Mouse (Mus musculus) spleen, embryonic (tissue): ENCODE measurements around the gene Fam222a.

Source experiments
- CTCF ChIA-PET: fragments of 350-600 bp; sonication (Branson Sonifier 250); formaldehyde crosslinking; loops from one replicate; lab custom pipeline; 2022; lab: Charles Lee

The Fam222a gene

DNA sequence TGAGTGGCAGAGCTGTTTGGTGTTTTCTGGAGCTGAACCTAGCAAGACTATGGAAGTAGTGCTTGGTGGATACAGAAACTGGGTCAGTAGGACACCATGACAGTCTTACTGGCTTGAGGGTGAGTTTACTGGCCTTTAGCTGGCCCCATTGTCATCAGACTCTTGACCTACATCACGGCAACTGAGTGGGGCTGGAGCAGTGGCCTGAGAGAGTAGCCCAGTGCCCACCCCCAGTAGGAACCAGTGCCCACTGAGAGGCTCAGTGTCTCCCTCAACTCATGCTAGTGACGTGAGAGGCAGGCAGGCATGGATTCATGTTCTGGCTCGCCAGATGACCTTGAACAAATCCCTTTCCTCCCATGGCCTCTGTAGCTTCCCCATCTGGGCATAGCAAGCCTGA is 15.2 kb downstream of the Fam222a start:
- CTCF ChIA-PET = no interaction called here

DNA sequence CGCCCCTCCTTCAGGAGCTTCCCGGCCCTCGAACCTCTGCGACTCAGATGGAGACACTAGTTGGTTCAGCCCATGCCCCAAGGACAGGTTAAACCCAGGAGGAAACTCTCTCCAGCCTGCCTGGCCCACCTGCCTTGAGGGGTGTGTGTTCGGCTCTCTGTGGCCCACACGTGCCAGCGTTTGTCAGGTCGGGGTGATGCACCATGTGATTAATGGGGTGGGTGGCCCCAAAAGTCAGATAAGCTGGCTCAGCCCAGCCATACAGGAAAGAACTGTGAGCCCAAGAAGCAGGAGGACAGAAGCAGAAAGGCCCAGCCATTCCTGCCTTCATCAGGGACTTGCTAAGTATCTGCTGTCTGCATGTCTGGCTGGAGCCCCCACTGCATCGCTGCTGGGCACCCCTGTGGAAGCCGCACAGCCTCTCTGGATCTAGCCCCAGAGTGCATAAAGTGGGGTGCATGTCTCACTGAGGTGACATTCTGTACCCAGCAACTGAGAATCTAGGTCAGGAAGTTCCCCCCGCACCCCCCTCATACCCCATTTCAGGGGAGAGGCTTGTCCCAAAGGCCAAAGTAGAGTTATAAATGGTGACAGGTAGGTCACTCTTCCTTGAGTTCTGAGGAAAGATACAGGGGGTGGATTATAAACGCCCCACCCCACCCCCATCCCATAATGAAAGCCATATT is 15.8 kb downstream of the Fam222a start:
- CTCF ChIA-PET = no interaction called here

DNA sequence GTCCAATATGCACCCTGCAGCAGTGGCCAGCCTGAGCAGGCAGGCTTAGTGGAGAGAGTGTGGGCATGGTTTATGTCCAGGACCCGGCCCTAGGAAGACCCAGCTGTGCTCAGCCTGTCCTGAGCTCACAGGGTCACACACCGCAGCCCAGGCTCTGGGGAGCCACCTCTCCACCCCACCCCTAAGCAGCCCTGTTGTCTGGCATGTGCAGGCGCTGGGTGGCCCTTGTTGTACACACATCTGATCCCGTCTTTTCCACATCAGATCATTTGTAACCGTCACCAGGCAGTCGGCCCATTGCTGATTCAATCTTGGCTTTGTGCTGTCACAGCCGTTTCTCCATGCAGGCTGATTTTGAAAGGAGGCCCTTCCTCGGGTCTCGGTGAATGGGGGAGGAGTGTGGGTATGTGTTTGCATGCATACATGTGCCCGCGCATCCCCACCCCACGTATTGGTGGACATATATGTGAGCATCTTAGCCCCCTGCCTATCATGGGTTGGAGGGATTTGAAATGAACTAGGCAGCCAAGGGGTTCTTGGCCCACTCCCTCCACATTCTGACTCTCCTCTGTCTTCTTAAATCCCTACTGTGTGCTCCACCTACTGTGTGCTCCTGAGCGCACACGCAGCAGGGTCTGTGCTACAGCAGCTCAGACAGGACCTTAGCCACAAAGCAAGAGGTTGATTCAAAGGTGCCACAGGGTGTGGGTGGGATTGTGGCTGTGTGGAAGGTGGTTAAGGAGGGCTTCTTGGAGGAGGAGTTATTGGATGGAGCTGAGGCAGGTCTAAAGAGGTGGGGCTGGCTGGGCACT is 16.7 kb downstream of the Fam222a start:
- CTCF ChIA-PET = no interaction called here

DNA sequence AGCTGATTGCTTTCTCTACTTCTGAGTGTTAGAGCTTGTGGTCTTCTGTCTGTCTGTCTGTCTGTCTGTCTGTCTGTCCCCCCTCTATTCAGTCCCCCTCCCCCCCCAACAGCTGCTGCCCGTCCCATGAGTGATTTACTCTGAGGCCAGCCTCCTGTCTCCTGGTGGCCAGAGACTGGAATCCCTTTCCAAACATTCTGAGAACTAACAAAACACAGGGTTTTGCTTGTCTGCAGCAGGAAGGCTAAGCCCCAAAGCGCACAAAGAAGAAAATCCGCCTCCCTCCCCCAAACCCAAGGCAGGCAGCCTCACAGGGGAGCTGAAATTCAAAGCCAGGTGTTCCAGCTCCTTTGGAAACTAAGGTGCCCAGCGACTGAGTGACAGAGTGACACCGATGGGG is 17.9 kb downstream of the Fam222a start:
- CTCF ChIA-PET = interaction anchor here (0.7 kb wide), 1 partner anchor 1319 kb away, joined by 16 read pairs; no protein-coding TSS in a partner anchor

DNA sequence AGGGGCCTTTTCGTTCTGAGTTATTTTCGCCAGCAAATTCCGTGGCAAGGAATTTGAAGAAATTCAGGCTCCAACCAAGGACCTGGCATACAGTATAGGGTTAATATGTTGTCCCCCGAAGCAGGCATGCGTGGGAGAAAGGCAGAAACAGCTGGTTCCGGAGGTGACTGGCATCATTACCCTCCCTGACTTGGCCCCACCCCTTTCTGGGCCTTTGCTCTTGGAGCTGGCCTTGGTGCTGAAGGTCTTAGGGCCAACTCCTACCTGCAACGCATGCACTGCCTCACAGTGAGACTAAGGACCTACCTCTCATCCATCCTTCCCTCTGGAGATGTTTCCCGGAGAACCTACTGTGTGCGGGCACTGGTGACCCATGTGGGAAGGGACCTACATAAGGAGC is 20.1 kb downstream of the Fam222a start:
- CTCF ChIA-PET = interaction anchor here (0.6 kb wide), 2 partner anchors 122 to 126 kb away, joined by 3 to 4 read pairs; no protein-coding TSS in a partner anchor

DNA sequence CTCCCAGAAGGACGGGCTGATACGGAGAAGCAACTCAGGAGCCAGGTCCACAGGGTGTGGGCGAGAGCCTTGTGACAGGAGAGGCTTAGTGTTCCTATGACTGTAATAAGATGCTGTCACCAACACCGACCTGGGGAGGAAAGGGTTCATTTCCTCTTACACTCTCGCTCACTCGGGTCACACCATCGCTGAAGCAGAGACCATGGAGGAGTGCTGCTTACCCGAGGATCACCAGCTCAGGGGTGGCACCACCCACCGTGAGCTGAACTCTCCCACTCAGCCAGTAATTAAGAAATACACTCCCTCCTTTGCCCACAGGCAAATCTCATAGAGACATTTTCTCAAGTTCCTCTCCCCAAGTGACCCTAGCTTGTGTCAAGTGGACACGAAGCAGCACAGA is 20.6 kb downstream of the Fam222a start:
- CTCF ChIA-PET = no interaction called here

DNA sequence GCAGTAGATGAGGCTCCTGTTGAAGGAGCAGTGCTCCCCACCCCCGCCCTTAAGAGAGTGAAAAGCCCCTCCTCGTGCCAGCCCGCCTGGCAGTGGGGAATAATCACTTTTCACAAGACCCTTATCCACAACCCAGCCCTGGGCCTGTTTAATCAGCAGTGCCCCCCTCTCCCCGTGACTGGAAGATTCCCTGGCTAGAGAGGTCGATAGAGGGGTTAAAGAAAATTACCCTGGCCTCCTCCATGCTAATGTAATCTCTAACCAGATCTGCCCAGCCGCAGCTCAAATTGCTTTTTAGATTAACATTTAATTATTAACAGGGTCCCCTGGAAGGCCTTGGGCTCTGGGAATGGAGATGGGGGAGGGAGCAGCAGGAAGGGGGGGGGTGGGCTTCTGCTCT is 21.2 kb downstream of the Fam222a start:
- CTCF ChIA-PET = interaction anchor here (0.7 kb wide), 1 partner anchor 9 kb away, joined by 10 read pairs; no protein-coding TSS in a partner anchor

DNA sequence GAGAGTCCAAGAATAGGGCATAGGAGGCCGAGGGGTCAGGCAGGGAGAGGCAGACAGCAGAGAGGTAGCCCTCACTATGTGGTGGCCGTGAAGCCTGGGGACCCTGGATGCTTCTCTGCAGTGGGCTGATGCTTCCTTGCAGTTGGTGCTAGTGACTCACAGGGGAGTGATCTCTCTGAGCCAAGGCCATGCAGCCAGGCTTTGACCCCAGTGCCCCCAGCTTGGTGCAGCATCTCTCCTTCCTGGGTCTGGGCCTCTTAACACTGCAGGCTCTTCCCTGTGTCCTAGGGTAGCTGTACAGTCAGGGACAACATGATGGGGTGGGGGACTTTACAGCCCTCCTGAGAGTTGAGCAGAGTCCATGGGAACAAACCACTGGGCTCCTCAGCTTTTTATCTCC is 21.6 kb downstream of the Fam222a start:
- CTCF ChIA-PET = interaction anchor here (0.7 kb wide), 1 partner anchor 8 kb away, joined by 10 read pairs; no protein-coding TSS in a partner anchor

DNA sequence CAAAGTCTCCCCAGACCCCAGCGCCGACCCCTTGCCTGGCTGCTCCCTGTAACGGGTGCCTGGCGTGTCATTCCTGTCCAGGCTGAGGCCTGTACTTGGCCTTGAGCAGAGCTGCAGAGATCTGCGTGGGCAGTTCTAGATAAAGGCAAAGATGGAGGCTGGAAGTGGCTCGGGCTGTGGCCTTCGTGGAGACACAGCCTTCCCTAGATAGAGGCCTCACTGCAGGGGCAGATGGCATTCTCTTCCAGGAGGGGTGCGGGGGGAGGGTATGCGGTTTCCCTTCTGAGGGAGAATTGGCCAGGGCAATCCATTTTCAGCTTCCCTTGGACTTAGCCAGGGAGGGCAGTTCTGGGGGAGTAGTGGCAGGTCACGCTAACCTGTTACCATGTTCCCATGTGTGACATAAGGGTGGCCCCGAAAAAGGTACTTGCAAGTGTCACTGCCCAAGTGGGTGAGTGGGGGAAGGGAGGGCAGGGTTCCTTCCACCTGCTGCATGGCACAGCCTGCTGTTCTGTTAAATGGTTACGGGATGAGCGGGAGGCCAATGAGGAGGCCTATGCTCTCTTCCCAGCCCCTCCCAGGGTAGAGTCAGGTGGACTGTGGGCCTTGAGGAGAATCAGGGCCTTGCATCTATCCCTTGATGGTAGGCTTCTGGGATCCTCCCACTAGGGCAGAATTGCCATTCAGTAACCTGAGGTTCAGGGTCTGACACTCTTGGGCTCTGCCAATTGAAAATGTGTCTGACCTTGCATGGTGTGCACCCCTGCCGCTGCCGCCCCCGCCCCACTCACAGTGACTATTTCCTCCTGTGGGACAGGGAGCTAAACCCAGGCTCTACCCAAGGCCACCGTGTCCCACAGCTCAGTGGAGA is 22.5 kb downstream of the Fam222a start:
- CTCF ChIA-PET = interaction anchor here (0.6 kb wide), 1 partner anchor 614 kb away, joined by 4 read pairs; no protein-coding TSS in a partner anchor

DNA sequence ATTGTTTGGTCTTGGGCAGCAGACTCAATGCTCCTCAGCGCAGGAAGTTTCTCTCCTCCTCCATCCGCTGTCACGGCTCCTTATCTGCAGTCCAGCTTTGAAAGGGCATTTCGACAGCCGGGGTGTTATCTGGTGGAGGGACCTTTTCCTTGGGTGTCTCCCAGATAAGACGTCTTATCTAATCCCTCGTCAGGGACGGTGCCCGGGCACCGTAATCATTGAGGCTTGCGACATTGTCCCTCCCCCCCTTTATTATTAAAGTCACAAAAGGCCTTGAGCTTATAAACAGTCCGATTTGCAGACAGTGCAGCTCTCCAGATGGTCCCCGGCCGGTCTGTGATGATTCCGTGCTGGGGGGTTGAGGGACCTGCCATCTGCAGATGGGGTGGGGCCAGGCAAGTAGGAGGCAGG is 23.3 kb downstream of the Fam222a start:
- CTCF ChIA-PET = no interaction called here

DNA sequence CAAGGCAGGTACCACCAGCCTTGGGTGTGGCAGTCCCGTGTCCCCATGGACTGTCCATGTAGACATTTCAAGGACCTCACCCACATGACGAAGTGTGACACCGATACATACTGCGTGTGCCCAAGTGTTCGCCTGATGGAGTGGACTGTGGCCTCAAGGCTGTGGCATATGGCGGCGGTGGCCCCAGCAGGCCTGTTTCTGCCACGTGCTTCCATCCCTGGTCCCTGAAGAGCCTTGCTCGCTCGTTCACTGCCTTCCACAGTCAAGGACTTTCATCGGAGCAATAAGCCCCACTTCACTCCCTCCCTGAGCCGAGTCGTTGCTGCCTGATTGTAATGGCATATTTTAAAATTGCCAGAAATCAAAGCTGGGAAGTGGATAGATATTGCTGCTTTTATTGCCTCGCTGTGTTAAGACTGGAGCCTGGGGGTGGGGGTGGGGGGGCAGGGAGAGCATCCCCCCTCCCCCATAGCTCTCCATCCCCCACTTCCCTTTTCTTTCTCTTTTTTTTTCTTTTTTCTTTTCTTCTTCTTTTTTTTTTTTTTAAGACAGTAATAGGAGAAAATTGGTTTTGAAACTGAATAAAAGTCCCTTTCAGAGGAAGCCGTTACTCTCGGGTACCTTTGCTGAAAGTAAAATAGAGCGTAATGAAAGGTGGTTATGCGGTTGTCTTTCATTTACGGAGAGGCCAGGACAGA is 24.8 kb downstream of the Fam222a start:
- CTCF ChIA-PET = interaction anchor here (0.5 to 1.4 kb wide), 2 partner anchors 47 to 950 kb away, joined by 3 read pairs; no protein-coding TSS in a partner anchor

DNA sequence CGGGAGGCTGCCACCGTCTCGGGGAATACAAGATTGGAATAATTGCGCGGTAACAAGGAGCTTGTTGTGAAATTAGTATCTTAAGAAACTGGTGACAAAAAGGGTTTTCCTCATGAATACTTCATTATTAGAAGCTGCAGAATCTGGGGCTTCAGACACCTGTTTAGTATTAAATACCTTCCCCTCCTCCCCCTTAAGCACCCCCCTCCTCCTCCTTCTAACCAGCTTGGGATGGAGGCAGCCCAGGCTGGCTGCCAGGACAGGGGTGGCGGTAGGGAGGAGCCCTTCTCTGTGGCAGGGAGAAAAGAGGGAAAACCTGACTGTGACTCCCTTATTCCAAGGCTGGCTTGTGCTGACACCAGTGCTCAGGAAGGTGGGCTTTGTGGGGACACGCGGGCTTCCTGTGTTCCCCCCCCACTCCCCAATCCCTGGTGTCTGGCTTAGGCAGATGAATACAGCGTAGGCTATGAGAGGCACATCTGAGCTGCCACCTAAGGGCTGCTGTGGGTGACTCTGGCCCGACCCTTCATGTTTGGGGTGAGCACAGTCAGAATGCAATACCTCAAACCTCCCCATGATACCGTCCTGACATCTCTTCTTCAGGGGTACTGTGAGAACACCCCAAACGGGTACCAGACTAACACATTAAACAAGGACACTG is 25.5 kb downstream of the Fam222a start:
- CTCF ChIA-PET = interaction anchor here (1.4 kb wide), 1 partner anchor 46 kb away, joined by 3 read pairs; no protein-coding TSS in a partner anchor

DNA sequence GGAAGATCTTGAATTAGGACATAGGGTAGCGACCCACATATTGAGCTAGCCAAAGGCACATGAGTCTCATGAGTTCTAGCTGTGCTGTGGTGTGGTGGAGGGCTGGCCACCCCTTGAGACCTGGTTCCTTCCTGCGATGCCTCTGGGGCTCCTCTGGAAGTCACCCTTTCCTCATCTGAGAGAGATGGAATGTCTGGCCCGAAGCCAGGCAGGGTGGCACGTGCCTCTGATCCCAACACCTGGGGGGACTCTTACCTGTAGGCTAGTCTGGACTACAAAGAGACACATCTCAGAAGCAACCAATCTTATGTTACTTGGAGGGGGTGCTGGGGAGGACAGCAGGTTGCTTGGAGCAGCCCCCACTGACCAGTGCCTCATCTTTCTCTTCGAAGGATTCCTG is 26.1 kb downstream of the Fam222a start:
- CTCF ChIA-PET = interaction anchor here (1.4 kb wide), 1 partner anchor 46 kb away, joined by 3 read pairs; no protein-coding TSS in a partner anchor

DNA sequence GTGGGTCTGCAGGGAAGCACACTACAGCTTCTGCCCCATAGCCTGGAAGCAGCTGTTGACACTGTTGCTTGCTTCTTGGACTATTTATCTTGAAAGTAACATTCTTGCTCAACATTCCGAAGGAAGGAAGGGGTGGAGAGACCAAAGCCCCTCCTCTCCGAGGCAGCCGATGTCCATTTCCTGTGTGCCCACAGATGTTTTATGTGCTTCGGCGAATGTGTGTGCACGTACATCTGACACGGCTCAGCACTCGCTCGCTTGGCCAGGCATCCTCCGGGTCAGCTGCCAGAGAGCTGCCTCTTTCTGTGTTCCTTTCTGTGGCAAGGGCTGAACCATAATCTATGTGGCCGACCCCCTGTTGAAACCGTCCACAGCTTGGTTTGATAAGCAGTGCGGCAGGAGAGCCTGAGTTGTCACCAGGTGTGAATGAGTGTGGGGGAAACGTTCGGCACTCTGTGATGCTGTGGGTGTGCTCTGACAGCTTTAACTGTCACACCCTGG is 27.0 kb downstream of the Fam222a start:
- CTCF ChIA-PET = no interaction called here

DNA sequence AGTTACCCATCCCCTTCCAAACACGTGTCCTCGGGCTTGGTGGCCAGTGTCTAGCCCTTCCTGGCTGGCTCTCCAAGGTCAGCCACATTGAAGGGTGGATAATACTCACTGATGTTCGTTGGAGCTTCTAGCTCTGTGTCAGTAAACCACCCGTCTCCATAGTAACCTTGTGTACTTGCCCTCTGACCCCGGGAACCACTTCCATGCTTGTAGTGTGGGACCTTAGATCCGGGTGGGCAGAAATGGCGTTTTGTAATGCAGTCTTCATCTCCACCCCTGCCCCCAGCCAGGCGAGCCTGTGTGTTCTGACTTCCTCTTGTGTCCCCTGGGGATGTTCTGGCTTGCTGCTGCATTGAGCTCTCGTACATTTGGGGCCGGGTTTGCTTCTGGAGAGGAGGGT is 28.8 kb downstream of the Fam222a start:
- CTCF ChIA-PET = interaction anchor here (0.5 kb wide), 2 partner anchors 18 to 159 kb away, joined by 3 to 4 read pairs; no protein-coding TSS in a partner anchor

DNA sequence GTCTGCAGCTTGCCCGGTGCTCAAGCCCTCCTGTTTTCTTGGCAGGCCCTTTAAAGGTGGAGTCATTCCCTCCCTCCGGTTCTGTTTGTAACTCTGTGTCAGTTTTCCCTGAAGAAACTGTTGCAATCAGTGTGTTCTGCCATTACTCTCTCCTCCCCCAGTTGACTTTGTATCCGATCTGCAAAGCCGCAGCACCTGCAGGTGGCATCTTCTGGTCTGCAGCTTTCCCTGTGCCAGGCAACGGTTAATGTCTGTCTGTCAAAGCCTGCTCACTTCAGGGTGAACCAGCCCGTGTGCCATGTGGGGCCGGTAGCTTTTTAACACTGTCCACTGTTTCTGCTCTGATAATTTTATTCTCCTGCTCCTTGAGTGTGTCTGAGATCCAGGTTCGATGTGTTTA is 29.4 kb downstream of the Fam222a start:
- CTCF ChIA-PET = interaction anchor here (0.5 to 0.9 kb wide), 4 partner anchors 8 to 160 kb away, joined by 3 to 17 read pairs (median 7); no protein-coding TSS in a partner anchor

DNA sequence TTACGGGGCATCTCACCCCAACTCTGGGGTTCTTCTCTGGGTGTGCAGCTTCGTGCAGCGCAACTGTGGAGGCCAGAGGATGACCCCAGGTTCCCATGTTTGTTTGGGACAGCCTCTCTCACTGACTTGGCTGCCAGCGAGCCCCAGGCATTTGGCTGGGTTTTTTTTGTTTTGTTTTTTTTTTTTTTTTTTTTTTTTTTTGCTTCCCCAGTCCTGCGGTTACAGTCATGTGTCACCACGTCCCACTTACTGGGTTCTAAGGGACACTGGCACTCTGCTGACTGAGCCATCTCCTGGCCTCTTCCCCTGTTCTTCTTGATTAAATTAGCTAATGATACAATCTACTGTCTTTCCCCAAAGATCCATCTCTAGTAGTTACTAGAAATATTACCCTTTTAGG is 29.8 kb downstream of the Fam222a start:
- CTCF ChIA-PET = interaction anchor here (0.7 to 0.9 kb wide), 3 partner anchors 8 to 11 kb away, joined by 10 to 17 read pairs (median 11); no protein-coding TSS in a partner anchor

DNA sequence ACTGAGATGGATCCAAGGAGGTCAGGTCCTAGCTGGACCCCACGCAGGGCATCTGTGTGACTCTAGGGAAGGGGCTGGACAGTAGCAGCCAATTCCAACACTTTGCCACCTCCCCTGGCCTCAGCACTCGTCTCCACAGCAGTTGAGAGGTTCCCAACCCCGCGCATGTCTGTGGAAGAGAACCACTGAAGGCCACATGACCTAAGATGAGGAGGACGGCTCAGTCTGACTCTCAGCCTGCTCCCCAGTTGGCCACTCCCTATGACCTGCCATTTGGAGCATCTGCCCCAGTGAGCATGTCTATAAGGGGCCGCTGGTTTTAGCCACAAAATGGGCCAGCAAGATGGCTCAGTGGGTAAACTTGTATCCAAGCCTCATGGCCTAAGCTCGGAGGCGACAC is 34.2 kb downstream of the Fam222a start:
- CTCF ChIA-PET = no interaction called here

DNA sequence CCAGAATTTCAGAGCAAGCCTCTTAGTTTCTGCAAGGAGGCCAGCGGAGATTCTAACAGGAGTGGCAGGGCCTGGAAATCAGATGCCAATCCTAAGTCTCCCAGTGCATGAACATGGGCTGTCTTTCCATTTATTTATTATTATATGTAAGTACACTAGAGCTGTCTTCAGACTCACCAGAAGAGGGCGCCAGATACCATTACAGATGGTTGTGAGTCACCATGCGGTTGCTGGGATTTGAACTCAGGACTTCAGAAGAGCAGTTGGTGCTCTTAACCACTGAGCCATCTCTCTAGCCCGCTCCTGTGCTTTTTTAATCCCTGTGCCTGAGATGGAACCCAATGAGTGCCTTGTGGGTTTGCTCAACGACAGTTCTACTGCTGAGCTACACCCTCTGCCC is 36.2 kb downstream of the Fam222a start:
- CTCF ChIA-PET = no interaction called here

DNA sequence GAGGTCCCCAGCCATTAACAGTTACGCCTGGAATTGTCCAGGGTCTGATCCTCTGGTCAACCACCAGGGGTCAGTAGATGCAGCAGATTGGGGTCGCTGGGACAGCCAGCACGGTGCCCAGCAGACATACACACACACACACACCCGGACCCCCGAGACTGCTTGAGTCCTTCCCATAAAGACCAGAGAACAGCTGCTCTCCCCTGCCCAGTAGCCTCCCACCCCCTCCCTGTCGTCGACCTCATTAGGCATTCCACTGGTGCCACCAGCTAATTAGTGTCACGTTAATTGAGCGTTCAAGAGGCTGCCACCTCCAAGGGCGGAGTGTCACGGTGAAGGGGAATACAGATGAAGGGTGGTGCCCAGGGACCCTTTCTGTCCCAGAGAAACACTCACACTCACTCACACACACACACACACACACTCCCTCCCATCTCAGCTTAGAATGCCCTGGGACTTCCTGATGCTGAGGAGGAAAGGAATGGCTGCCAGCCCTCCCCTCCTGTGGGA is 37.0 kb downstream of the Fam222a start:
- CTCF ChIA-PET = no interaction called here
